Mouse (Mus musculus) liver, postnatal 0 days (tissue): ENCODE results near the gene Olfr148.

Source experiments
- CTCF ChIP-seq: sonication (generic); IDR thresholded peaks from 2 replicates; pipeline ENCODE4 v1.5.1; 2016; ENCODE audit warnings: antibody characterized with exemption, low read depth
- EP300 ChIP-seq: IDR thresholded peaks from 2 replicates; pipeline ENCODE4 v1.6.1; 2016; ENCODE audit warnings: antibody characterized with exemption, low read depth, mild to moderate bottlenecking

DNA sequence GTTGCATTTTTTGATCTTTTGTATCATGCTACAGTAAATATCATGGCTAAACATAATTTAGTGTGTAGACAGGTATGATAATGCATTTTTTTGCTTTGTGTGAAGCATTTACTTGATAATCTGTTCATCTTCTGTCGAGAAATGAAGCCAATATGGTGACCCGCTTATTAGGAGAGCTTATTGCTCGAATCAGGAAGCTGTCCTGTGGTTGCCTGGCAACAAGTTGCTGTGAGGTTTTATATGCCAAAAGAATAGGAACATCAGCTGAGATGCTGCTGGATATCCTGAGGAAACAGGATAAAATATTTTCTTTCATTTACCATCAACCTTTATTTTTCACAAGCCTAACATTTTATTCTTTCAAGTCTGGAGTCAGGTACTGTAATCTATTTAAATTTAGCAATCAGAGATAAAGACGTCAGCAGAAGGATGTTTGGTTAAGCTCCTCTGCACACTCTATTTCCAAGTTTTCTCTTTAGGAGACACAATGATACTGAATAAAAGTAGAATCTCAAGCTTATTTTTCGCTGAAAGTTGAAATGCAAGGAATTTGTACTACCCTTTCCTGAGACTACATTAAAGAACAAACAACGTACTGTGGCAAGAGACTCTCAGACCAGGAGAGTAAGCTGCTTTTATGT, 44.4 kb downstream of the Olfr148 start:
- no peak for TF ChIP-seq CTCF
- TF ChIP-seq EP300 = no peak
